Mouse (Mus musculus) liver, embryonic 14.5 days (tissue): ENCODE measurements at regions not wholly inside any gene's neighbourhood (a gene's known extent, or its start where the extent isn't known, plus 50 kb on each side); places are given as distances from the start of the nearest gene placed in this dataset.

Experiments used
- ATAC-seq: fragments of 200-750 bp; cut with Nextera tagmentation; 2 replicates; pipeline ENCODE4 v1.8.0; 2017; ENCODE audit warnings: moderate number of reproducible peaks, mild to moderate bottlenecking, moderate library complexity; ENCODE audit not compliant: insufficient read depth
- DNase-seq, 3 experiments: peaks; one replicate each; pipeline ENCODE4 v3.0.0-alpha.2; 2012 to 2013; ENCODE audit warnings: low read depth in 3 of 3, low spot score in 3 of 3
- H3K27ac ChIP-seq: fragments of 300-500 bp; sonication (generic); 2 replicates; pipeline ENCODE4 v1.5.1; 2014; ENCODE audit warnings: moderate library complexity, mild to moderate bottlenecking, control low read depth, inconsistent platforms
- H3K27me3 ChIP-seq: fragments of 300-500 bp; sonication (generic); 2 replicates; pipeline ENCODE4 v1.6.1; 2014; ENCODE audit warnings: mild to moderate bottlenecking, low read length, moderate library complexity; ENCODE audit not compliant: control insufficient read depth, insufficient read depth
- H3K36me3 ChIP-seq: fragments of 300-500 bp; sonication (generic); replicated peaks from 2 replicates; pipeline ENCODE4 v1.6.1; 2014; ENCODE audit warnings: low read depth; ENCODE audit not compliant: control insufficient read depth, insufficient read depth
- H3K4me1 ChIP-seq, 2 experiments: fragments of 200-500 bp in 1 of 2; fragments of 300-500 bp in 1 of 2; sonication (generic) in 1 of 2; replicated peaks; 2 replicates each; pipeline ENCODE4 v1.6.1; 2012 to 2014; ENCODE audit warnings: antibody characterized with exemption in 1 of 2, inconsistent platforms in 1 of 2, low read length in 1 of 2; ENCODE audit not compliant: control insufficient read depth in 2 of 2, insufficient read depth in 2 of 2
- H3K4me2 ChIP-seq: fragments of 300-500 bp; sonication (generic); 2 replicates; pipeline ENCODE4 v1.6.1; 2014; ENCODE audit warnings: low read depth, mild to moderate bottlenecking, control low read depth, moderate library complexity
- H3K4me3 ChIP-seq, 2 experiments: fragments of 200-500 bp in 1 of 2; fragments of 300-500 bp in 1 of 2; sonication (generic) in 1 of 2; 2 replicates each; pipeline ENCODE4 v1.5.1; 2012 to 2014; ENCODE audit warnings: low read depth in 2 of 2, low read length in 2 of 2, mild to moderate bottlenecking in 2 of 2, control low read depth in 1 of 2, inconsistent platforms in 1 of 2, moderate library complexity in 1 of 2; ENCODE audit not compliant: insufficient read depth in 1 of 2
- H3K9ac ChIP-seq: fragments of 300-500 bp; sonication (generic); replicated peaks from 2 replicates; pipeline ENCODE4 v1.6.1; 2014; ENCODE audit warnings: mild to moderate bottlenecking, control low read depth, moderate library complexity
- H3K9me3 ChIP-seq: fragments of 300-500 bp; sonication (generic); 2 replicates; pipeline ENCODE4 v1.6.1; 2016; ENCODE audit warnings: low read length, mixed read lengths; ENCODE audit not compliant: control insufficient read depth
- CTCF ChIP-seq: IDR thresholded peaks from 2 replicates; pipeline ENCODE4 v1.5.1; 2016; ENCODE audit warnings: antibody characterized with exemption, low read depth, control low read depth
- EP300 ChIP-seq: IDR thresholded peaks from 2 replicates; pipeline ENCODE4 v1.6.1; 2016; ENCODE audit warnings: antibody characterized with exemption, low read depth
- WGBS: fragments of 180-500 bp; shearing (Covaris S2); extraction: QIAGEN DNeasy Blood & Tissue Kit; methylation state at CpG from one replicate; pipeline ENCODE4 v1.1.7; 2014; ENCODE audit not compliant: insufficient replicate concordance; 5-methylcytosine and 5-hydroxymethylcytosine counted together

GRCm38 (mm10) chr2:115514831-115515428, 66.6 kb upstream of the BC052040 start:
- Histone ChIP-seq H3K36me3 (no peaks in the 10 kb centered on the region), H3K9me3 (no peaks in the 10 kb centered on the region), H3K4me1 (peaks cover 0 to 5% of the 10 kb centered on the region in 2 experiments; a peak in 1 of 4 replicates), H3K27me3 (no peaks in the 10 kb centered on the region), H3K27ac (no peak overlapping the region), H3K4me2 (no peak overlapping the region), H3K4me3 (no peak overlapping the region), H3K9ac (no peak overlapping the region)
- DNase-seq (no peak), ATAC-seq (no peak)
- TF ChIP-seq CTCF (peak; percentile 56), EP300 (no peak)
- WGBS: 12% methylated on average over 9 of the region's 9 CpGs

- no peak for DNase-seq
- Histone ChIP-seq H3K4me2 (no peak overlapping the region), H3K4me3 (no peak overlapping the region), H3K36me3 (no peaks in the 10 kb centered on the region), H3K27me3 (no peaks in the 10 kb centered on the region), H3K27ac (no peak overlapping the region), H3K9ac (no peak overlapping the region), H3K4me1 (peaks cover 0 to 5% of the 10 kb centered on the region in 2 experiments; a peak in 1 of 4 replicates), H3K9me3 (no peaks in the 10 kb centered on the region)
- 59% methylated on average over 6 of the region's 6 CpGs for WGBS
- no peak for TF ChIP-seq CTCF
- TF ChIP-seq EP300: no peak
- ATAC-seq: no peak
Measured at GRCm38 (mm10) chr2:115515470-115515869, 66.0 kb upstream of the BC052040 start.

GRCm38 (mm10) chr2:115516824-115517223, 64.7 kb upstream of the BC052040 start:
- DNase-seq (no peak), ATAC-seq (no peak)
- TF ChIP-seq CTCF (no peak), EP300 (no peak)

GRCm38 (mm10) chr2:115519974-115520373, 61.5 kb upstream of the BC052040 start:
- H3K27ac ChIP-seq: peak overlapping the region; percentile 18; the same call in 1 of the 2 replicates
- WGBS: 51% methylated on average over 5 of the region's 5 CpGs

More at GRCm38 (mm10) chr2:115516824-115517223, 64.7 kb upstream of the BC052040 start:
- no peaks in the 10 kb centered on the region for H3K9me3 ChIP-seq
- H3K4me1 ChIP-seq: peaks cover 0 to 5% of the 10 kb centered on the region in 2 experiments; a peak in 1 of 4 replicates
- H3K9ac ChIP-seq: no peak overlapping the region
- H3K27ac ChIP-seq: no peak overlapping the region
- WGBS: 49% methylated on average over 2 of the region's 2 CpGs
- H3K4me2 ChIP-seq: no peak overlapping the region
- no peak overlapping the region for H3K4me3 ChIP-seq
- no peaks in the 10 kb centered on the region for H3K27me3 ChIP-seq
- H3K36me3 ChIP-seq: no peaks in the 10 kb centered on the region

GRCm38 (mm10) chr2:115520413-115521139, 60.9 kb upstream of the BC052040 start:
- TF ChIP-seq CTCF (no peak), EP300 (no peak)
- Histone ChIP-seq H3K9me3 (no peaks in the 10 kb centered on the region), H3K27ac (peak overlapping the region; percentile 18; the same call in 1 of the 2 replicates)

More at GRCm38 (mm10) chr2:115519974-115520373, 61.5 kb upstream of the BC052040 start:
- no peak overlapping the region for H3K4me3 ChIP-seq
- H3K9me3 ChIP-seq: no peaks in the 10 kb centered on the region
- no peaks in the 10 kb centered on the region for H3K27me3 ChIP-seq
- H3K4me1 ChIP-seq: no peaks in the 10 kb centered on the region; a peak in 1 of 4 replicates
- no peak for DNase-seq
- TF ChIP-seq CTCF: no peak
- TF ChIP-seq EP300: no peak
- no peaks in the 10 kb centered on the region for H3K36me3 ChIP-seq
- H3K4me2 ChIP-seq: peak overlapping the region; percentile 2
- no peak overlapping the region for H3K9ac ChIP-seq
- ATAC-seq: peak; percentile 43; the same call in 1 of the 2 replicates

More at GRCm38 (mm10) chr2:115520413-115521139, 60.9 kb upstream of the BC052040 start:
- peak overlapping the region; percentile 2 for H3K4me2 ChIP-seq
- DNase-seq: peak; percentile 20 to 28 (median 22)
- H3K4me3 ChIP-seq: no peak overlapping the region
- H3K27me3 ChIP-seq: no peaks in the 10 kb centered on the region
- H3K4me1 ChIP-seq: no peaks in the 10 kb centered on the region; a peak in 1 of 4 replicates
- H3K36me3 ChIP-seq: no peaks in the 10 kb centered on the region
- no peak overlapping the region for H3K9ac ChIP-seq
- ATAC-seq: peak; percentile 64
- 41% methylated on average over 10 of the region's 10 CpGs for WGBS
